Mouse (Mus musculus): ENCODE results near the gene Ilf2.

Gene Ilf2

GRCm38 (mm10) chr3:90464552-90465080 is 11.3 kb upstream of the Ilf2 start:
- DNase-seq, result no peak

GRCm38 (mm10) chr3:90465081-90465685 is 10.7 kb upstream of the Ilf2 start:
- no peak for DNase-seq

GRCm38 (mm10) chr3:90465686-90466310 is 10.1 kb upstream of the Ilf2 start, which contains the start of gene Npr1:
Gene Npr1 (minus strand): TSS chr3:90465866.
- peak; percentile 21 for DNase-seq

- DNase-seq, result peak; percentile 43
Observed at GRCm38 (mm10) chr3:90466311-90466766, 9.6 kb upstream of the Ilf2 start.

GRCm38 (mm10) chr3:90467618-90468300 is 8.2 kb upstream of the Ilf2 start:
- no peak for DNase-seq

GRCm38 (mm10) chr3:90472213-90472612 is 3.7 kb upstream of the Ilf2 start:
- no peak for DNase-seq

- peak; percentile 52 for DNase-seq
Observed at GRCm38 (mm10) chr3:90475151-90475830, 635 bp upstream of the Ilf2 start.

GRCm38 (mm10) chr3:90486998-90487397 is 11.1 kb downstream of the Ilf2 start:
- DNase-seq, result no peak

- DNase-seq, result no peak
Observed at GRCm38 (mm10) chr3:90488576-90488975, 12.7 kb downstream of the Ilf2 start.

- DNase-seq, result peak; percentile 94
Observed at GRCm38 (mm10) chr3:90490696-90491256, 14.8 kb downstream of the Ilf2 start, which contains the start of gene Snapin. Gene Snapin (minus strand): TSS chr3:90491033.

GRCm38 (mm10) chr3:90491350-90491749 is 15.4 kb downstream of the Ilf2 start:
- peak; percentile 47 for DNase-seq

- no peak for DNase-seq
Observed at GRCm38 (mm10) chr3:90493831-90494540, 18.1 kb downstream of the Ilf2 start.

GRCm38 (mm10) chr3:90495850-90496525 is 20.1 kb downstream of the Ilf2 start:
- DNase-seq, result peak; percentile 11

- DNase-seq, result no peak
Observed at GRCm38 (mm10) chr3:90497597-90497996, 21.7 kb downstream of the Ilf2 start.

GRCm38 (mm10) chr3:90503444-90503843 is 27.5 kb downstream of the Ilf2 start:
- no peak for DNase-seq

GRCm38 (mm10) chr3:90505216-90505615 is 29.3 kb downstream of the Ilf2 start:
- no peak for DNase-seq

- DNase-seq, result no peak
Observed at GRCm38 (mm10) chr3:90506362-90506761, 30.4 kb downstream of the Ilf2 start.

GRCm38 (mm10) chr3:90508287-90508949 is 32.5 kb downstream of the Ilf2 start:
- DNase-seq, result no peak

- DNase-seq, result peak; percentile 98
Observed at GRCm38 (mm10) chr3:90508950-90509746, 33.2 kb downstream of the Ilf2 start, which contains the start of gene Chtop. Gene Chtop (minus strand): TSS chr3:90509498.

GRCm38 (mm10) chr3:90509747-90510123 is 33.8 kb downstream of the Ilf2 start:
- DNase-seq, result no peak
